ENCODE assay signal across 8 mouse cellular contexts in genomic region chr16:8737666-8738541, GRCm38 (mm10). TPM values are rescaled to one million over a fixed set of nuclear protein-coding genes. Genes with fewer than 3 reads are reported as not detected.
A peak's percentile ranks its signal among the peaks of the same experiment; 100 is the strongest.
DNase-seq lines count a peak whose midpoint lies in the region; ATAC-seq and TF ChIP-seq lines count a peak whose summit lies in the region.

No protein-coding gene starts in this region.

- H3K36me3 ChIP-seq in ES-E14 (ENCODE audit: control insufficient read depth, insufficient read depth, low read length, poor library complexity, severe bottlenecking) (peaks cover 20% of the 10 kb centered on the region), macrophage (ENCODE audit: inconsistent target) (no peaks in the 10 kb centered on the region)
- H3K36me3 ChIP-seq in heart, embryonic 10.5 days: no peaks in the 10 kb centered on the region; the same call in 1 of the 2 replicates
- no peaks in the 10 kb centered on the region for H3K36me3 ChIP-seq in kidney, embryonic 15.5 days

- peak; percentile 49 to 59 for DNase-seq in B cell, adult 2 months
- DNase-seq in ES-E14 (ENCODE audit: low read depth, low spot score): no peak
- no peak for DNase-seq in heart, embryonic 10.5 days (ENCODE audit: low spot score)
- DNase-seq in spleen, postnatal 4 days (ENCODE audit: low spot score in 2 of 2): peak; percentile 57 to 80

- peak overlapping the region; percentile 98 for H3K9ac ChIP-seq in ES-E14 (ENCODE audit: insufficient read depth, low read depth, low read length, poor library complexity, severe bottlenecking)
- H3K9ac ChIP-seq in kidney, embryonic 15.5 days: peak overlapping the region; percentile 97

- no peaks in the 10 kb centered on the region for H3K9me3 ChIP-seq in ES-E14 (ENCODE audit: control insufficient read depth, insufficient read depth, low read depth, low read length)
- no peaks in the 10 kb centered on the region for H3K9me3 ChIP-seq in heart, embryonic 10.5 days
- no peaks in the 10 kb centered on the region for H3K9me3 ChIP-seq in kidney, embryonic 15.5 days (replicated peaks)

- 10% methylated on average over 104 of the region's 110 CpGs for WGBS in heart, embryonic 10.5 days
- WGBS in kidney, embryonic 15.5 days: under 1% methylated on average over 91 of the region's 110 CpGs
- under 1% methylated on average over 69 of the region's 110 CpGs for WGBS in macrophage (ENCODE audit: missing documents)

- H3K4me2 ChIP-seq in kidney, embryonic 15.5 days: peak overlapping the region; percentile 82

- H3K27ac ChIP-seq in ES-E14 (ENCODE audit: insufficient read depth, low read depth, low read length, poor library complexity, severe bottlenecking) (peak overlapping the region; percentile 94), macrophage (no peak overlapping the region)
- no peak overlapping the region for H3K27ac ChIP-seq in cortical plate, adult 2 months (ENCODE audit: insufficient read depth, low read length)
- peak overlapping the region; percentile 99 for H3K27ac ChIP-seq in heart, embryonic 10.5 days
- peak overlapping the region; percentile 90 for H3K27ac ChIP-seq in kidney, embryonic 15.5 days

- ATAC-seq in kidney, embryonic 15.5 days (replicated peaks; ENCODE audit: low FRiP score): peak; percentile 37; the same call in 1 of the 2 replicates
- ATAC-seq in megakaryocyte-erythroid progenitor cell, adult 5-6 weeks (replicated peaks; ENCODE audit: low FRiP score, low TSS enrichment, poor library complexity, severe bottlenecking): no peak

- H3K27me3 ChIP-seq in heart, embryonic 10.5 days (ENCODE audit: insufficient read depth, poor library complexity, severe bottlenecking): no peaks in the 10 kb centered on the region
- no peaks in the 10 kb centered on the region for H3K27me3 ChIP-seq in kidney, embryonic 15.5 days

- H3K4me1 ChIP-seq in ES-E14 (ENCODE audit: control insufficient read depth in 2 of 2, insufficient read depth in 2 of 2, low read length in 2 of 2, poor library complexity in 1 of 2): peaks cover 2 to 14% of the 10 kb centered on the region in 2 experiments; a peak in 1 of 4 replicates
- peaks cover 13% of the 10 kb centered on the region for H3K4me1 ChIP-seq in cortical plate, adult 2 months (ENCODE audit: control insufficient read depth, insufficient read depth, low read length)
- peaks cover 36% of the 10 kb centered on the region for H3K4me1 ChIP-seq in heart, embryonic 10.5 days
- peaks cover 35% of the 10 kb centered on the region for H3K4me1 ChIP-seq in kidney, embryonic 15.5 days

- peaks cover 50% of the 10 kb centered on the region for H3K79me2 ChIP-seq in macrophage (ENCODE audit: inconsistent target)

- no peak for TF ChIP-seq POLR2A in cortical plate, adult 2 months (IDR thresholded peaks at IDR 0.05; ENCODE audit: extremely low read depth, insufficient read depth, low read length)

- no peak for TF ChIP-seq CTCF in cortical plate, adult 2 months (IDR thresholded peaks at IDR 0.05; ENCODE audit: extremely low read depth, insufficient read depth, low read length)

- in situ Hi-C loops in ES-E14 (cut with MboI; ENCODE audit: low sequenced_read_pairs in 2 of 2, unreplicated experiment in 2 of 2): no loop called here

- H3K4me3 ChIP-seq in ES-E14 (ENCODE audit: insufficient read depth in 1 of 2, low read depth in 1 of 2, low read length in 2 of 2, poor library complexity in 1 of 2, severe bottlenecking in 1 of 2) (peak overlapping the region; percentile 80 to 99), macrophage (ENCODE audit: inconsistent target) (peak overlapping the region; percentile 55)
- H3K4me3 ChIP-seq in cortical plate, adult 2 months (ENCODE audit: insufficient read depth, low read length): peak overlapping the region; percentile 92
- peak overlapping the region; percentile 97 for H3K4me3 ChIP-seq in heart, embryonic 10.5 days
- H3K4me3 ChIP-seq in kidney, embryonic 15.5 days (replicated peaks): peak overlapping the region; percentile 98

TF ChIP-seq in ES-E14, 5 proteins besides CTCF, POLR2A, EP300 and RAD21:
- no peak for TF ChIP-seq HCFC1 (IDR thresholded peaks at IDR 0.05; ENCODE audit: borderline replicate concordance, insufficient read depth, low read length)
- no peak for TF ChIP-seq MAFK (IDR thresholded peaks at IDR 0.05; ENCODE audit: insufficient read depth, low read depth, low read length)
- no peak for TF ChIP-seq CHD2 (IDR thresholded peaks at IDR 0.05; ENCODE audit: low read depth, low read length)
- no peak for TF ChIP-seq ZNF384 (IDR thresholded peaks at IDR 0.05; ENCODE audit: low read depth, low read length)
- no peak for TF ChIP-seq ZC3H11A (IDR thresholded peaks at IDR 0.05; ENCODE audit: borderline replicate concordance, low read depth, low read length)

RNA-seq across cellular contexts. Expression of gene Usp7, which starts 54.2 kb away (rescaled TPM):
- total RNA-seq in ES-E14 (2012; rRNA removed): 242 and 291 TPM in 2 replicates
- 96.0 and 107 TPM in 2 replicates for polyA plus RNA-seq in cortical plate, adult 2 months (2012; rRNA removed)
- polyA plus RNA-seq in heart, embryonic 10.5 days (2016; fragmentation: Nextera tagmentation; extraction: Ambion mirVana): 16.8 and 24.3 TPM in 2 replicates
- 26.4 and 31.3 TPM in 2 replicates for polyA plus RNA-seq in kidney, embryonic 15.5 days (2015; fragmentation: Nextera tagmentation; extraction: Ambion mirVana)
- 100 to 1,000 TPM; 242 to 371 (median 322) TPM for total RNA-seq in macrophage (2018; cell fraction: chromatin; rRNA removed)
- 10 to 100 TPM; 48.1 to 71.6 (median 62.1) TPM for total RNA-seq in macrophage (2018; cell fraction: cytosol; rRNA removed)
- total RNA-seq in macrophage (2018; cell fraction: nucleus; rRNA removed): 100 to 1,000 TPM; 117 to 266 (median 159) TPM
- polyA plus RNA-seq in macrophage (2018): 46.1 to 73.0 TPM (median 65.1 TPM) in 3 replicates
- total RNA-seq in megakaryocyte-erythroid progenitor cell, adult 5-6 weeks (2014; fragmentation: Nextera tagmentation): 196 and 235 TPM in 2 replicates
- 202 and 222 TPM in 2 replicates for total RNA-seq in megakaryocyte-erythroid progenitor cell, adult 5-6 weeks (2017)

RNA-seq across cellular contexts. Expression of gene Gm5767, which starts 57.3 kb away (rescaled TPM):
- not detected in 2 replicates for total RNA-seq in ES-E14 (2012; rRNA removed)
- not detected in 2 replicates for polyA plus RNA-seq in cortical plate, adult 2 months (2012; rRNA removed)
- polyA plus RNA-seq in heart, embryonic 10.5 days (2016; fragmentation: Nextera tagmentation; extraction: Ambion mirVana): not detected in 2 replicates
- polyA plus RNA-seq in kidney, embryonic 15.5 days (2015; fragmentation: Nextera tagmentation; extraction: Ambion mirVana): not detected in 2 replicates
- total RNA-seq in macrophage (2018; cell fraction: chromatin; rRNA removed): not detected
- under 1 TPM in 1 of 26 experiments, not detected in 25; 0.31 TPM for total RNA-seq in macrophage (2018; cell fraction: cytosol; rRNA removed)
- total RNA-seq in macrophage (2018; cell fraction: nucleus; rRNA removed): not detected
- not detected in 3 replicates for polyA plus RNA-seq in macrophage (2018)
- not detected in 2 replicates for total RNA-seq in megakaryocyte-erythroid progenitor cell, adult 5-6 weeks (2014; fragmentation: Nextera tagmentation)
- total RNA-seq in megakaryocyte-erythroid progenitor cell, adult 5-6 weeks (2017): not detected in 2 replicates

Comparison
In these comparisons a context has a peak if more than half of its experiments do, and no peak if none do; other contexts are left out.
1. DNase-seq: peak in B cell, adult 2 months (2 of 2) and spleen, postnatal 4 days (2 of 2); none in ES-E14 (single experiment) and heart, embryonic 10.5 days (single experiment).
2. H3K27ac ChIP-seq: peak in ES-E14 (single experiment), heart, embryonic 10.5 days (single experiment) and kidney, embryonic 15.5 days (single experiment); none in cortical plate, adult 2 months (single experiment) and macrophage (single experiment).
3. Peak in every context shown above with its lines, with median percentiles within 50 percentile points of each other: H3K4me3 ChIP-seq.